Mouse (Mus musculus) megakaryocyte, adult 5-6 weeks (primary cell): ENCODE data around the gene Cers2. TPM values are rescaled to one million over a fixed set of nuclear protein-coding genes. Genes with fewer than 3 reads are reported as not detected.

Experiments
- ATAC-seq: 2 replicates; pipeline ENCODE4 v1.8.0; 2016; ENCODE audit warnings: mild to moderate bottlenecking, inconsistent platforms; ENCODE audit not compliant: poor library complexity, severe bottlenecking
- total RNA-seq, 2 experiments: library from RNA; stranded (forward) in 1 of 2; stranded (reverse) in 1 of 2; fragments of 153-499, 151-499 nt in 1 of 2; fragments of 221-1000, 200-1000 nt in 1 of 2; gene quantifications; 2 replicates each; pipeline versions ENCODE4 v1.2.3 to v1.2.4; 2015 to 2017

Cers2 gene
- total RNA-seq, 2 experiments from 2014 or later: 86.0 to 184 TPM

DNA sequence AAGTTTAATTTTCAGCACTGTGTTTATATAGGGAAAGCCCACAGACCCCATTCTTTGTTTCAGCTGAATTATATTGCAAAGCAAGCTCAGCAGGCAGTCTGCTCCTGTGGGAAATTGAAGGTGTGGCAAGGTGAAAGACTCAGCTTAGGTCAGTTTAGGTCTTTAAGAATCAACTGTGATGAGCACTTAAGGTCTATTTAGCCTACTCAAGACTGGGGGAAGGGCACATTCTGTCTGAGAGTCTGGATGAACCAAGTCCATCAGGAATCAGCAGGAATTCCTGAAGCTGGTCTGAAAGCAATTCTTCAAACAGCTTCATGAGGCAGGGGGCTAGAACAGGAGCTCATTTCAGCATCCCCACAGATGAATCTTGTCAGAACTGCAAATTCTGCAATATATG is 55.5 kb downstream of the Cers2 start:
- no peak for ATAC-seq

Other genes with a start within 250 kb of the Cers2 start
- gene Pip5k1a, start 207.9 kb upstream of the Cers2 start, total RNA-seq (2015): 9.7 and 15.8 TPM in 2 replicates
- 12.4 and 14.5 TPM in 2 replicates for gene Pip5k1a, start 207.9 kb upstream of the Cers2 start, total RNA-seq (2017)
- 33.6 and 37.3 TPM in 2 replicates for gene Vps72, start 203.8 kb upstream of the Cers2 start, total RNA-seq (2015)
- 74.0 and 77.3 TPM in 2 replicates for gene Vps72, start 203.8 kb upstream of the Cers2 start, total RNA-seq (2017)
- gene Tmod4, start 190.3 kb upstream of the Cers2 start, total RNA-seq (2015): 1.1 and 4.4 TPM in 2 replicates
- gene Tmod4, start 190.3 kb upstream of the Cers2 start, total RNA-seq (2017): not detected in 2 replicates
- 51.3 and 61.3 TPM in 2 replicates for gene Scnm1, start 180.8 kb upstream of the Cers2 start, total RNA-seq (2015)
- 68.0 and 72.8 TPM in 2 replicates for gene Scnm1, start 180.8 kb upstream of the Cers2 start, total RNA-seq (2017)
- gene Lysmd1, start 180.7 kb upstream of the Cers2 start, total RNA-seq (2015): 3.3 and 3.8 TPM in 2 replicates
- 4.4 and 5.0 TPM in 2 replicates for gene Lysmd1, start 180.7 kb upstream of the Cers2 start, total RNA-seq (2017)
- 77.5 and 85.2 TPM in 2 replicates for gene Tnfaip8l2, start 172.4 kb upstream of the Cers2 start, total RNA-seq (2015)
- gene Tnfaip8l2, start 172.4 kb upstream of the Cers2 start, total RNA-seq (2017): 103 and 115 TPM in 2 replicates
- gene Sema6c, start 154.3 kb upstream of the Cers2 start, total RNA-seq (2015): 0.04 TPM in 1 of 2 replicates, not detected in the other
- gene Sema6c, start 154.3 kb upstream of the Cers2 start, total RNA-seq (2017): not detected in 2 replicates
- 37.6 and 39.3 TPM in 2 replicates for gene Gabpb2, start 96.9 kb upstream of the Cers2 start, total RNA-seq (2015)
- 64.2 and 73.3 TPM in 2 replicates for gene Gabpb2, start 96.9 kb upstream of the Cers2 start, total RNA-seq (2017)
- gene Cdc42se1, start 86.1 kb upstream of the Cers2 start, total RNA-seq (2015): 131 and 142 TPM in 2 replicates
- 151 TPM in 2 replicates for gene Cdc42se1, start 86.1 kb upstream of the Cers2 start, total RNA-seq (2017)
- 3.3 and 6.1 TPM in 2 replicates for gene Mllt11, start 82.6 kb upstream of the Cers2 start, total RNA-seq (2015)
- 2.8 and 7.3 TPM in 2 replicates for gene Mllt11, start 82.6 kb upstream of the Cers2 start, total RNA-seq (2017)
- gene Gm128, start 73.2 kb upstream of the Cers2 start, total RNA-seq (2015): 0.16 and 0.21 TPM in 2 replicates
- not detected in 2 replicates for gene Gm128, start 73.2 kb upstream of the Cers2 start, total RNA-seq (2017)
- not detected in 2 replicates for gene Bnipl, start 63.6 kb upstream of the Cers2 start, total RNA-seq (2015)
- not detected in 2 replicates for gene Bnipl, start 63.6 kb upstream of the Cers2 start, total RNA-seq (2017)
- gene Mindy1, start 33.4 kb upstream of the Cers2 start, total RNA-seq (2015): 49.5 and 55.2 TPM in 2 replicates
- gene Mindy1, start 33.4 kb upstream of the Cers2 start, total RNA-seq (2017): 44.0 and 54.1 TPM in 2 replicates
- gene Prune1, start 32.7 kb upstream of the Cers2 start, total RNA-seq (2015): 12.4 and 14.5 TPM in 2 replicates
- 7.8 and 10.2 TPM in 2 replicates for gene Prune1, start 32.7 kb upstream of the Cers2 start, total RNA-seq (2017)
- gene Anxa9, start 7.6 kb upstream of the Cers2 start, total RNA-seq (2015): 3.0 and 3.8 TPM in 2 replicates
- gene Anxa9, start 7.6 kb upstream of the Cers2 start, total RNA-seq (2017): 1.9 and 2.4 TPM in 2 replicates
- gene Setdb1, start 42.4 kb downstream of the Cers2 start, total RNA-seq (2015): 20.5 and 21.2 TPM in 2 replicates
- 22.4 and 23.8 TPM in 2 replicates for gene Setdb1, start 42.4 kb downstream of the Cers2 start, total RNA-seq (2017)
- not detected in 2 replicates for gene 4930558C23Rik, start 88.0 kb downstream of the Cers2 start, total RNA-seq (2015)
- not detected in 2 replicates for gene 4930558C23Rik, start 88.0 kb downstream of the Cers2 start, total RNA-seq (2017)
- gene Arnt, start 119.6 kb downstream of the Cers2 start, total RNA-seq (2015): 26.8 and 30.6 TPM in 2 replicates
- 27.8 and 36.1 TPM in 2 replicates for gene Arnt, start 119.6 kb downstream of the Cers2 start, total RNA-seq (2017)
- 0.11 TPM in 1 of 2 replicates, not detected in the other for gene Ctsk, start 184.5 kb downstream of the Cers2 start, total RNA-seq (2015)
- gene Ctsk, start 184.5 kb downstream of the Cers2 start, total RNA-seq (2017): 0.33 and 0.62 TPM in 2 replicates
- gene Ctss, start 212.0 kb downstream of the Cers2 start, total RNA-seq (2015): 1,196 and 1,415 TPM in 2 replicates
- 1,721 and 1,924 TPM in 2 replicates for gene Ctss, start 212.0 kb downstream of the Cers2 start, total RNA-seq (2017)
- gene Hormad1, start 244.9 kb downstream of the Cers2 start, total RNA-seq (2015): not detected in 2 replicates
- 0.48 TPM in 1 of 2 replicates, not detected in the other for gene Hormad1, start 244.9 kb downstream of the Cers2 start, total RNA-seq (2017)